Mouse (Mus musculus) T-helper 2 cell (primary cell): ENCODE results near the gene Ccdc110.

Experiments used
- in situ Hi-C: fragments of 300-600 bp; cut with MboI, MseI; formaldehyde crosslinking; loops from one replicate; pipeline ENCODE4 v1.15.1; 2025; ENCODE audit warnings: high pct_unique_total_duplicates

The Ccdc110 gene

GRCm38 (mm10) chr8:45975837-45976468, 41.5 kb downstream of the Ccdc110 start:
- in situ Hi-C loops = loop anchor here (25.0 kb wide), 1 partner anchor 1736 kb away; the partner anchor contains the start of gene Cdkn2aip

GRCm38 (mm10) chr8:45986665-45987064, 52.2 kb downstream of the Ccdc110 start:
- in situ Hi-C loops = loop anchor here (25.0 kb wide), 1 partner anchor 1726 kb away; the partner anchor contains the start of gene Cdkn2aip

GRCm38 (mm10) chr8:45988189-45988588, 53.8 kb downstream of the Ccdc110 start:
- in situ Hi-C loops = loop anchor here (25.0 kb wide), 1 partner anchor 1724 kb away; the partner anchor contains the start of gene Cdkn2aip

GRCm38 (mm10) chr8:45990631-45991310, 56.4 kb downstream of the Ccdc110 start:
- in situ Hi-C loops = loop anchor here (5.0 to 25.0 kb wide), 2 partner anchors 152 to 1722 kb away; partner anchors contain the start of gene Cdkn2aip
